Mouse (Mus musculus) CD4-positive, CD25-positive, alpha-beta regulatory T cell, adult 9 weeks (primary cell): Measurements from ENCODE around the gene Slc9b1. TPM values are rescaled to one million over a fixed set of nuclear protein-coding genes. Genes with fewer than 3 reads are reported as not detected.

Source experiments
- polyA plus RNA-seq: library from polyadenylated mRNA; unstranded; fragments of 100-300 nt; shearing (Covaris generic); gene quantifications from one replicate; pipeline ENCODE4 v1.2.1, GENCODE M21; 2017

Slc9b1 gene
- polyA plus RNA-seq = 0.53 TPM

DNA sequence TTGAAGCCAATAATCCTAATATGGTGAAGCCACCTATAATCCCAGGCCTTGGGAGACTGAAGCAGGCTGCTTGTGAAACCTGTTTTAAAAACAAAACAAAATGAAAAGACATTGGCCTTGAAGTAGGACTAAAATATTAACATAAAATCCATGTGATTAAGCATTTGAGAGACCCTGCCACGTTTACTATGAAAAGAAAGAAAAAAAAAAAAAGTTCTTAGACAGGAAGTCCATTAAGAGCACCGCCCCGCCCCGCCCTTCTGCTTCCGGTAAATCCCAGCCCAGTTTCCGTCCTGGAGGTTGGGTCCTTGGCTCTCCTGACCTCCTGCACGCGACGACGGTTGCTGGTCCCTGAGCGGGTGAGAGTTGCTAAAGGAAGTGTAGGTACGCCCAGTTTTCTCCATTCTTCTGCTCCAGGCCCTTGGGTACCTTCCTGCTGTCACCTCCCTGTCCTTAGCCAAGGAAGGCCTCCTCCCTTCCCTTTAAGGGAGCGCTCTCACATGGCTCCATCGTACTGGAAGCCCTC lies at the start of gene Slc9b1:
Gene Slc9b1 (plus strand): TSS at position 291 of the 526 bp plus-strand sequence.

DNA sequence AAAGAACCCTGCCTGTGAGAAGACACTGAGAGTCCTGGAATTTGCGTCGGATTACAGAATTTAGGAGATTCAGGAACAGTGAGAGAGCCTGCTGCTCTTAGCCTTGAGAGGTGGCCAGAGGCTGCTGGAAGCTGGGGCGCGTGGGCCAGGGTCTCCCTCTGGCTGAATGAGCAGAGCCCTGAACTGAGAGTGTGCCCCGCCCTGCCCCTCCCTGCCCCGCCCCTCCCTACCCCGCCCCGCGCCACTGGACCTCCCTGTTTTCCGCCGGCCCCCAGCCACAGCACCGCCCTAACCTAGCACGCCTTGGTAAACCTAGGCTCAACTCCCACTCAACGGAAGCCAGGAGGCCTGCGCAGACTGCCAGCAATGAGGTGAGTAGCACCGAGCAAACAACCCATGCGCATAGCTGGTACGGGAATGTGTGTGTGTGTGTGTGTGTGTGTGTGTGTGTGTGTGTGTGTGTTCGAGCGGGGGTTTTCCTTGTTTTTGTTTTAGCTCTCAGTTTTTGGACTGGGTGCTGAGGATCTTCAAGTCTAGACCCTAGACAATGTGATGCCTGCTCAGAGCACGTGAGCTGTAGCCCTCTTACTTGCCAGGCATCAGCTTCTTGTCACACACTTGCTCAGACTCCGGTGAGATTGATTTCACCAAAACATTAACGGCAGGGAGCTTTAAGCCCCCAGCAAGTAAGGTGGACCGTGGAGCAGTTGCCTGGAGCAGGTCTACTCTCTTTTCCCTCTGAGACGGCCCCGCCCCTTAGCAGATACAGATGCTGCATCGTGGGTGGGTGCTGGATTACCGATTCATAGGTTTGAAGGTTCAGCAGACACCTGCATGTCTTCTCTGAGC lies 40.2 kb upstream of the Slc9b1 start, which contains the start of gene Slc9b2:
Gene Slc9b2 (plus strand): TSS at position 290 of the 849 bp plus-strand sequence.

GRCm38 (mm10) chr3:135423608-135424212 lies 75.9 kb downstream of the Slc9b1 start, which contains the start of gene Cisd2:
TSS of gene Cisd2 (minus strand) at chr3:135423925.

GRCm38 (mm10) chr3:135437758-135438495 lies 90.1 kb downstream of the Slc9b1 start, which contains the start of gene Ube2d3:
TSS of gene Ube2d3 (plus strand) at chr3:135438149.

Other genes with a start within 250 kb of the Slc9b1 start
- 2.5 TPM for gene Cenpe, start 135.5 kb upstream of the Slc9b1 start, polyA plus RNA-seq
- not detected for gene Bdh2, start 66.8 kb upstream of the Slc9b1 start, polyA plus RNA-seq
- gene Slc9b2, start 40.3 kb upstream of the Slc9b1 start, polyA plus RNA-seq = 14.3 TPM
- 50.4 TPM for gene Cisd2, start 75.9 kb downstream of the Slc9b1 start, polyA plus RNA-seq
- 511 TPM for gene Ube2d3, start 90.1 kb downstream of the Slc9b1 start, polyA plus RNA-seq
- 43.5 TPM for gene Manba, start 137.6 kb downstream of the Slc9b1 start, polyA plus RNA-seq